Mouse (Mus musculus) embryonic facial prominence, embryonic 14.5 days (tissue): ENCODE data around the gene Bphl. TPM values are rescaled to one million over a fixed set of nuclear protein-coding genes. Genes with fewer than 3 reads are reported as not detected.

Source experiments
- ATAC-seq: fragments of 200-750 bp; cut with Nextera tagmentation; 2 replicates; pipeline ENCODE4 v1.8.0; 2017; ENCODE audit warnings: low read depth, moderate number of reproducible peaks, moderate TSS enrichment
- DNase-seq: peaks from one replicate; pipeline ENCODE4 v3.0.0-alpha.2; 2015; ENCODE audit warnings: low spot score
- H3K27ac ChIP-seq: fragments of 300-500 bp; sonication (generic); replicated peaks from 2 replicates; pipeline ENCODE4 v1.5.1; 2014; ENCODE audit warnings: low read depth, mild to moderate bottlenecking, low read length, moderate library complexity
- H3K27me3 ChIP-seq: fragments of 300-500 bp; sonication (generic); replicated peaks from 2 replicates; pipeline ENCODE4 v1.6.1; 2014; ENCODE audit warnings: low read length; ENCODE audit not compliant: control insufficient read depth, insufficient read depth
- H3K36me3 ChIP-seq: fragments of 300-500 bp; sonication (generic); 2 replicates; pipeline ENCODE4 v1.6.1; 2014; ENCODE audit warnings: low read length, mixed read lengths; ENCODE audit not compliant: control insufficient read depth, insufficient read depth
- H3K4me1 ChIP-seq: fragments of 300-500 bp; sonication (generic); 2 replicates; pipeline ENCODE4 v1.6.1; 2014; ENCODE audit warnings: antibody characterized with exemption, low read length; ENCODE audit not compliant: control insufficient read depth, insufficient read depth
- H3K4me2 ChIP-seq: fragments of 300-500 bp; sonication (generic); 2 replicates; pipeline ENCODE4 v1.6.1; 2014; ENCODE audit warnings: low read depth, mild to moderate bottlenecking, low read length, moderate library complexity, mixed read lengths
- H3K4me3 ChIP-seq: fragments of 300-500 bp; sonication (generic); 2 replicates; pipeline ENCODE4 v1.5.1; 2014; ENCODE audit warnings: low read depth, mild to moderate bottlenecking, low read length
- H3K9ac ChIP-seq: fragments of 300-500 bp; sonication (generic); 2 replicates; pipeline ENCODE4 v1.6.1; 2014; ENCODE audit warnings: low read depth, mild to moderate bottlenecking, low read length, moderate library complexity, mixed read lengths
- H3K9me3 ChIP-seq: fragments of 300-500 bp; sonication (generic); 2 replicates; pipeline ENCODE4 v1.6.1; 2016; ENCODE audit warnings: low read length; ENCODE audit not compliant: control insufficient read depth
- WGBS: fragments of 180-500 bp; shearing (Covaris S2); extraction: QIAGEN DNeasy Blood & Tissue Kit; methylation state at CpG from one replicate; pipeline ENCODE4 v1.1.7; 2014; 5-methylcytosine and 5-hydroxymethylcytosine counted together
- polyA plus RNA-seq: library from polyadenylated mRNA; unstranded; fragments of >200 nt; fragmentation: Nextera tagmentation; extraction: Ambion mirVana; gene quantifications from 2 replicates; pipeline ENCODE4 v1.2.1, GENCODE M21; 2014

Bphl gene
- polyA plus RNA-seq, 1 experiment from 2014 or later, result 52.6 TPM

- no peak for DNase-seq
These were observed 8.3 kb downstream of the Bphl start for GRCm38 (mm10) chr13:34045511-34046249.

DNA sequence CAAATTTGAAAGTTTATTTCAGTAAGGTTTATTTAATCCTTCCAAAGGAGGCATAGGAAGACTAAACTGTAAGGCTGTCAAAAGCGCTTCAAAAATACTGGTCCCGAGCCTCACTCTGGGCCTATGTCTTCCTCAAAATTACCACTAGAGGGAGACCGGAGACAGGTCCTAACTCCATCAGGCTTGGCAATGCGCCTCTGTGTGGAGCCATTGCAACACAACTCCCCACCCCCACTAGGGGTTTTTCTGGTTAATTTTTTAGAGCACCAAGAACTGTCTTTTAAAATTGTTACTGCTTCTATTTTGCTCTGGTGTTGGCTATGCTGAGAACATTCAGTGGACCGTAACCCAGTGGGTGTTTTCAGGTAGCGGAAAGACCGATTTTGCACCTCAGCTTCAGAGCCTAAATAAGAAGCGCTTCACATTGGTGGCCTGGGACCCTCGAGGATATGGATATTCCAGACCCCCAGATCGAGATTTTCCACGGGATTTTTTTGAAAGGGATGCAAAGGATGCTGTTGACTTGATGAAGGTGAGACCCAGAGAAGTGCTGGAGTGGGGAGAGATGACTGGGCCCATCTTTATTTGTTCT is 9.1 kb downstream of the Bphl start:
- Histone ChIP-seq H3K36me3 (peaks cover 23% of the 10 kb centered on the region), H3K27me3 (no peaks in the 10 kb centered on the region), H3K4me3 (no peak overlapping the region), H3K27ac (no peak overlapping the region), H3K4me1 (no peaks in the 10 kb centered on the region), H3K4me2 (no peak overlapping the region), H3K9ac (no peak overlapping the region), H3K9me3 (no peaks in the 10 kb centered on the region)
- 42% methylated on average over 11 of the region's 11 CpGs for WGBS
- peak; percentile 86 for ATAC-seq
- peak; percentile 94 for DNase-seq

More at GRCm38 (mm10) chr13:34045511-34046249, 8.3 kb downstream of the Bphl start:
- Histone ChIP-seq H3K27ac (no peak overlapping the region), H3K9me3 (no peaks in the 10 kb centered on the region), H3K27me3 (no peaks in the 10 kb centered on the region), H3K4me1 (no peaks in the 10 kb centered on the region), H3K4me2 (no peak overlapping the region), H3K36me3 (peaks cover 20% of the 10 kb centered on the region), H3K9ac (no peak overlapping the region), H3K4me3 (no peak overlapping the region)
- 0 out of 2 replicates have a peak, but pooled peaks have one; percentile 23 for ATAC-seq
- whole genome bisulfite sequencing, result 67% methylated on average over 5 of the region's 5 CpGs

- Histone ChIP-seq H3K4me3 (no peak overlapping the region), H3K9me3 (no peaks in the 10 kb centered on the region), H3K4me1 (no peaks in the 10 kb centered on the region), H3K27me3 (no peaks in the 10 kb centered on the region), H3K9ac (no peak overlapping the region), H3K4me2 (no peak overlapping the region), H3K36me3 (peaks cover 32% of the 10 kb centered on the region), H3K27ac (no peak overlapping the region)
- DNase-seq (no peak), ATAC-seq (no peak)
- WGBS, result 92% methylated on average over 3 of the region's 3 CpGs
These were observed 10.1 kb downstream of the Bphl start for GRCm38 (mm10) chr13:34047526-34047925.

DNA sequence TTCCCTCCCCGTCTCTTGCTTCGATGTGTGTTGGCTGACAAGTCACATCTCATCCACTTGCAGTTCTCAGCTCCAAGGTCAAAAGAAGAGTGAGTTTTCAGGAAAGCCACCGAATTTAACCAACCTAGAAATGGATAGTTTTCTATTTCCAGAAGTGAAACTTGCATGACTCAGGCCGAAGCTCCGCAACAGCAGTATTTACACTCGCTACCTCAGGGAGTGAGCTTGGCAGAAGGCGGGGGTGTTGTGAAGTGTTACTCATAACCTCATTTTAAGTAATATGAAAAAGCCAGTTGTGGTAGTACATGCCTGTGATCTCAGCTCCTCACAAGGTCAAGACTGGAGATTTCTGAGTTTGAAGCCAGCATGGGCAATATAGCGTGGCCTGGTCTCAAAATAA is 13.1 kb downstream of the Bphl start:
- peaks cover 53% of the 10 kb centered on the region for H3K36me3 ChIP-seq
- H3K4me1 ChIP-seq, result no peaks in the 10 kb centered on the region
- WGBS, result 89% methylated on average over 8 of the region's 8 CpGs

DNA sequence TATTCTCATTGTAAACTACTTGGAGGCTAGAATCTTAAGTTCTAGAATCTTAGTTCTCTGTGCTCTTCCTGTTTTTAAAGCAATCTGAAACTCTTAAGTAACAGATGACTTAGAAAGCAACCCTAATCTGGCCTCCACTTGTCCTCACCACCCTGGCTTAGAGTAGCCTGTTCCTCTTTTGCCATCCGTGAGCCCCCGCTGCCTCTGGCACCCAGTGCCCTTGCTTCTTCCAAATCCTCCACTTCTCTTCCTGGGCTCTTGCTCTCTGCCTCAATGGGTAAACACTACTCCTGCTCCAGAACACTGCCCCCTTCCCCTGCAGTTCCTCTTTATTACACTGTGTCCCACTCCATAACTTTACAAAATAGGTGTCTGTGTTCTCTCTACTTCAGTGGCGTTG is 14.3 kb downstream of the Bphl start:
- no peak overlapping the region for H3K9ac ChIP-seq
- peaks cover 66% of the 10 kb centered on the region for H3K36me3 ChIP-seq
- no peaks in the 10 kb centered on the region for H3K4me1 ChIP-seq
- no peak overlapping the region for H3K4me2 ChIP-seq
- WGBS, result 87% methylated on average over 3 of the region's 3 CpGs
- H3K27ac ChIP-seq, result no peak overlapping the region
- no peak for DNase-seq
- H3K9me3 ChIP-seq, result no peaks in the 10 kb centered on the region
- H3K27me3 ChIP-seq, result no peaks in the 10 kb centered on the region
- no peak for ATAC-seq
- no peak overlapping the region for H3K4me3 ChIP-seq

More for the DNA sequence above, 13.1 kb downstream of the Bphl start:
- no peaks in the 10 kb centered on the region for H3K27me3 ChIP-seq
- no peak overlapping the region for H3K4me3 ChIP-seq
- no peak overlapping the region for H3K9ac ChIP-seq
- no peak overlapping the region for H3K4me2 ChIP-seq
- ATAC-seq (no peak), DNase-seq (no peak)
- H3K27ac ChIP-seq, result no peak overlapping the region
- no peaks in the 10 kb centered on the region for H3K9me3 ChIP-seq

DNA sequence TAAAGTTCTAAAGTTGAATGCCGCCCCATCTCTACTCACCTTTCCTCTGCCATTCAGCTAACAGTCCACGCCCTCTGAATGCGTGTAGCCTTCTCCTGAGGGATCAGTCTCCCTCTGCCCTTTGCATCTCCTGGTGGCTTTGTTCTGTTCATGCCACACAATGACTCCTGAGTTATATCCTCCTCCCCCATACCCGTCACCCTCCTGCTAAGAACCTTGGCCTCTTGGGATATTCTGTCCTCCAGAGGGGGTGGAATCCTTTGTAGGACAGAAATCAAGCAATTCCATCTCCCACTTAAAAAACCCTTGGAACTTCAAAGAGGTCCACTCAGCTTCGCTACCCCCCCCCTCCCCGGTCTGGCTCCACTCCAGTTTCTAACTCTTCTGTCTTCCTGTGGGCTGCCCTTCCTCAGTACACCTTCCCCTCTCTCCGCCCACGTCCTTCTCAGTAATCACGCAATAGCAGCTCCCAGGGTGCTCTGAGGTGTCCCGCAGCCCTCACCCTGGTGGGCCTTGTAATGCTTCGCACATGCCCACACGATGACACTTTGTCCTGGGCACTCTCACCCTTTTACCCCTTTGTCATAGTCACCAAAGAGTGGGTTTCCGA is 16.4 kb downstream of the Bphl start:
- no peak overlapping the region for H3K9ac ChIP-seq
- DNase-seq (no peak), ATAC-seq (no peak)
- WGBS, result 83% methylated on average over 13 of the region's 13 CpGs
- no peaks in the 10 kb centered on the region for H3K27me3 ChIP-seq
- peaks cover 66% of the 10 kb centered on the region for H3K36me3 ChIP-seq
- H3K4me3 ChIP-seq, result no peak overlapping the region
- no peak overlapping the region for H3K27ac ChIP-seq
- no peaks in the 10 kb centered on the region for H3K9me3 ChIP-seq
- no peaks in the 10 kb centered on the region for H3K4me1 ChIP-seq
- no peak overlapping the region for H3K4me2 ChIP-seq

- no peaks in the 10 kb centered on the region for H3K9me3 ChIP-seq
- no peaks in the 10 kb centered on the region for H3K4me1 ChIP-seq
- H3K36me3 ChIP-seq, result peaks cover 62% of the 10 kb centered on the region
- 71% methylated on average over 4 of the region's 4 CpGs for WGBS
- H3K27me3 ChIP-seq, result no peaks in the 10 kb centered on the region
- ATAC-seq (no peak), DNase-seq (no peak)
- H3K4me2 ChIP-seq, result no peak overlapping the region
- H3K27ac ChIP-seq, result no peak overlapping the region
- H3K4me3 ChIP-seq, result no peak overlapping the region
- H3K9ac ChIP-seq, result no peak overlapping the region
These were observed 17.0 kb downstream of the Bphl start for GRCm38 (mm10) chr13:34054391-34054790.

DNA sequence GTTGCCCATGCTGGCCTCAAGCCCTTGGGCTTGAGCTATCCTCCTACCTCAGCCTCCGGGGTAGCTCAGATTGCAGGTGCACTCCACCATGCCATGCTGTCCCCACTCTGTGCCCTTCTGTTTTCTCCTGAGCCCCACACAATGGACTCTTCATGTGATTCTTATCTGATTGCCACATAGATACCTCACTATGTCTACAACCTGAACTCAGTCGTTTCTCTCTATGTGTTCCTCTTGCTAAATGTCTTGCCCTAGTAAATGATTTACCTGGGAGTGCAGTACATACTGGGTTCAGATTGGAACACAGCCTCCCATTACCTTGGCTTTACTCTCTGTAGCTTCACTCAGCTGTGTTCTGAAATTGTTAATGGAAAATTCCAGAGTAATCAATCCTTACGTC is 17.6 kb downstream of the Bphl start:
- H3K4me2 ChIP-seq, result no peak overlapping the region
- H3K9ac ChIP-seq, result no peak overlapping the region
- H3K27ac ChIP-seq, result no peak overlapping the region
- ATAC-seq, result no peak
- 87% methylated on average over 3 of the region's 3 CpGs for WGBS
- peaks cover 58% of the 10 kb centered on the region for H3K36me3 ChIP-seq
- H3K4me3 ChIP-seq, result no peak overlapping the region
- H3K9me3 ChIP-seq, result no peaks in the 10 kb centered on the region
- no peaks in the 10 kb centered on the region for H3K4me1 ChIP-seq
- H3K27me3 ChIP-seq, result no peaks in the 10 kb centered on the region
- DNase-seq, result no peak
